Mouse (Mus musculus) urinary bladder, postnatal 10 days (tissue): ENCODE measurements around the gene Fcna.

Source experiments
- DNase-seq: peaks from one replicate; pipeline ENCODE4 v3.0.0; 2022; ENCODE audit warnings: low spot score

Fcna gene

GRCm38 (mm10) chr2:25607761-25608622 is 19.8 kb downstream of the Fcna start, which contains the start of gene Rabl6:
Rabl6 (minus strand) TSS chr2:25608521.
- peak; percentile 51 for DNase-seq

GRCm38 (mm10) chr2:25602526-25602925 is 25.3 kb downstream of the Fcna start:
- DNase-seq, result no peak

GRCm38 (mm10) chr2:25600037-25600436 is 27.8 kb downstream of the Fcna start:
- DNase-seq, result no peak

- DNase-seq, result no peak
These were observed 29.1 kb downstream of the Fcna start for GRCm38 (mm10) chr2:25598749-25599148.

GRCm38 (mm10) chr2:25596765-25597510 is 30.9 kb downstream of the Fcna start:
- DNase-seq, result no peak

GRCm38 (mm10) chr2:25591863-25592262 is 36.0 kb downstream of the Fcna start:
- no peak for DNase-seq

GRCm38 (mm10) chr2:25588227-25588907 is 39.5 kb downstream of the Fcna start:
- DNase-seq, result no peak

- no peak for DNase-seq
These were observed 40.5 kb downstream of the Fcna start for GRCm38 (mm10) chr2:25587290-25587689.

GRCm38 (mm10) chr2:25585601-25586000 is 42.2 kb downstream of the Fcna start:
- DNase-seq, result no peak

GRCm38 (mm10) chr2:25584856-25585255 is 43.0 kb downstream of the Fcna start:
- no peak for DNase-seq

- DNase-seq, result no peak
These were observed 43.7 kb downstream of the Fcna start for GRCm38 (mm10) chr2:25584152-25584551.

GRCm38 (mm10) chr2:25583571-25583970 is 44.3 kb downstream of the Fcna start:
- no peak for DNase-seq

- no peak for DNase-seq
These were observed 44.7 kb downstream of the Fcna start for GRCm38 (mm10) chr2:25583120-25583481.

- no peak for DNase-seq
These were observed 45.2 kb downstream of the Fcna start for GRCm38 (mm10) chr2:25582466-25583119.

- DNase-seq, result no peak
These were observed 45.9 kb downstream of the Fcna start for GRCm38 (mm10) chr2:25581901-25582301.

GRCm38 (mm10) chr2:25581294-25581864 is 46.5 kb downstream of the Fcna start, which contains the start of gene Ajm1:
Ajm1 (minus strand) TSS chr2:25581757.
- DNase-seq, result no peak

- no peak for DNase-seq
These were observed 47.2 kb downstream of the Fcna start for GRCm38 (mm10) chr2:25580621-25581101.

- no peak for DNase-seq
These were observed 47.9 kb downstream of the Fcna start for GRCm38 (mm10) chr2:25579737-25580460.

- DNase-seq, result no peak
These were observed 48.8 kb downstream of the Fcna start for GRCm38 (mm10) chr2:25578796-25579736.
